Mouse (Mus musculus): ENCODE results near the gene Cd300a.
A peak's percentile ranks its signal among the peaks of the same experiment; 100 is the strongest.

Gene Cd300a

DNA sequence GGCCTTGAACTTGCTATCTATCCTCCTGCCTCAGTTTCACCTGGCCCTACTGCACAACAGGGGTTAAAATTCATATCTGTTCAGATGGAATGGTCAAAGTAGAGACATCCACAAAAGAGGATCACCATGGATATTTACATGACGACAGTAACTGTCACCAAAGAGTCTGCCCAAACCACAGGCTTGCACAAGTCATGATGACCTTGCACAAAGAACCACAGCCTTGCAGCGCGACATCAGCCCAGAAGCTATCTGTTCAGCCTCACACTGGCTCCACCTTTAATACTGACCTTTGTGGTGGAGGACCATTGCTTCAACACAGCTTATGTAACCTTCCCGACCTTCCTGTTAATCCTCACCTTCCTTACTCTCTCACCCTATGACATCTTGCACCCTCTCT, 17.7 kb downstream of the Cd300a start:
- DNase-seq (ENCODE audit: low read depth, low spot score) = no peak

DNA sequence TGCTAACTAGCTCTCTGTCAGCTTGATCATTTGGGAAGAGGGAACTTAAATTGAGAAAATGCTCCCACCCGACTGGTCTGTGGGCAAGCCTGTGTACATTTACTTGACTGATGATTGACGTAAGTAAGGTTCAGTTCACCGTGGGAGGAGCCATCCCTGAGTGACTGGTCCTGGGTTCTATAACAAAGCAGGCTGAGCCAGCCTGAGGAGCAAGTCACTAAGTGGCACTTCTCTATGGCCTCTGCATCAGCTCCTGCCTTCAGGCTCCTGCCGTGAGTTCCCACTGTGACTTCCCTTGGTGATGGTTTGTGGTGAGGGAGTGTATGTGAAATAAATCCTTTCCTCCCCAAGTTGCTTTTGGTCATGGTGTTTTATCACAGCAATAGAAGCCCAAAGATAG, 18.2 kb downstream of the Cd300a start:
- no peak for DNase-seq (ENCODE audit: low read depth, low spot score)

DNA sequence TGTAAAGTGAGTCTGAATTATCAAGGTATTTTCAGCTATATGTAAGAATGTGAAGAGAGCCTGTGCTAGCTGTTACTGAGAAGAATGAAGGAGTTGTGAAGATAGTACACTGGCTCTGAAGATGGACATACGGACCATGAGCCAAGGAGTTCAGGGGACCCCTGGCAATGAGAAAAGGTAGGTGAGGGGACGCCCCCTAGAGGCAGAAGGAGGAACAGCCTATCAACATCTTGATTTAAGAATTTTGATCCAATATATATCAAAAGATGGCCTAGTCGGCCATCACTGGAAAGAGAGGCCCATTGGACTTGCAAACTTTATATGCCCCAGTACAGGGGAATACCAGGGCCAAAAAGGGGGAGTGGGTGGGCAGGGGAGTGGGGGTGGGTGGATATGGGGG, 19.7 kb downstream of the Cd300a start:
- DNase-seq (ENCODE audit: low read depth, low spot score) = peak; percentile 26

DNA sequence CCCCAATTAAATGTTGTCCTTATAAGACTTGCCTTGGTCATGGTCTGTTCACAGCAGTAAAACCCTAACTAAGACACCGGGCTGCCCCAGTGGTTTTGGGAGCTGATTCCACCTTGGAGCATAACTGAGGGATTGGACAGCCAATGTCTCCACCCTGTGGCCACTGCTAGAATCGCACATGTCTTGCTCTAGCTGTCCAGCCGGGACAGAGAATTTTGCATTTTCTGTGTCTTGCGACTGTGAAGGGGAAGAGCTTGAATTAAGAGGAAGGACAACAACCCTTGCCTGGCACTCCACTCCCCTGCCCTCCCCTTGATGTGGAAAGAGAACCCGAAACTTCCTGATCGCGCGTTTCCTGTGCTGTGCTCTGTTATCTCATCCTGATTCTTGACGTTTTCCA, 23.0 kb downstream of the Cd300a start:
- peak; percentile 82 for DNase-seq (ENCODE audit: low read depth, low spot score)

DNA sequence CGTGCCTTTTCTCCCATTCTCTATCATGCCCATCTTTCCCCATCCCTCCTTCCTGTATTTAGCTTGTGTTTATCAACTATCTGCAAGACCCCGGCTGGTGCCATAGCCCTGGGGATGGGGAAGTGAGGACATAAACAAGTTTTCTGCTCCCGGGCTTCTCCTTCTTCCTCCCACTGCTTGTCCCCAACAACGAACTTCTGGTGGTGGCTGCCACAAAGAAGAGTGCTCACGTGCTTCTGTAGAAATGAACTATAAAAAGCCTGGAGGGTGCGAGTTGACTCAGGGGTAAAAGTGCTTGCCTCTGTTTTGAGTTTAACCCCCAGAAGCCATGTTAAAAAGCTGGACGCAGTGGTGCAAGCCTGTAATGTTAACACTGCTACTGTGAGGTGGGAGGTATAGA, 25.1 kb downstream of the Cd300a start:
- DNase-seq (ENCODE audit: low read depth, low spot score) = no peak

DNA sequence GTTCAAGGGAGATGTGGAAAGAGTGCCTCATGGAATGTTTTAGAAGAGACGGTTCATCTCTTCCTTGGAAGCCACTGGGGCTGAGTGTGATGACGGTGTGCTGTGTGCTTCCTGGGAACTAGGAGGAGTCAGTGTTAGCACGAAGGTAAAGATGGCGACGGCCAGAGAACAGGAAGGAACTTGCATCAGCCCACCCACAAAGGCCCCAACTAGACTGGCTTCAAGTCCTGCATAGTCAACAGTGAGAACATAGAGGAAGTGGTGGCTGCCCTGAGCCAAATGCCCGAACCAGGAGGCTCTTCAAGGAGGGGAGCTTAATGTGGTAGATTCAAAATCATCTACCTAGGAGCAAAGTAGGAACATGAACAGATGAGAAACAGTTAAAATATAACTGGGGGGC, 27.3 kb downstream of the Cd300a start:
- no peak for DNase-seq (ENCODE audit: low read depth, low spot score)

DNA sequence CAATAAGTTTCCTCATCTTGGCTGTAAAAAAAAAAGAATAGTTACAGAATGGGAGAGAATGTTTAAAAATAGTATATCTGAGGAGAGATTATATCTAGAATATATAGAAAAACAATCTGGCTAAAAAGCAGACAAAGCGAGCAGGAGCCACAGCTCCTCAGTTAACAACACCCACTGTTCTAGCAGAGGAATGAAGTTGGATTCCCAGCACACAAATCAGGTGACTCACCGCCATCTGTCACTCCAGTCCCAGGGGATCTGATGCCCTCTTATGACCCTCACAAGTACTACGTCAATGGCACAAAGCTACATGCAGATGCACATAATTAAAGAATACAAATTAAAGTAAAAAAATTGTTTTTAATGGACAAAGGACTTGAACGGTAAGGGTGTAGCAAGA, 32.6 kb downstream of the Cd300a start:
- DNase-seq (ENCODE audit: low read depth, low spot score) = no peak

DNA sequence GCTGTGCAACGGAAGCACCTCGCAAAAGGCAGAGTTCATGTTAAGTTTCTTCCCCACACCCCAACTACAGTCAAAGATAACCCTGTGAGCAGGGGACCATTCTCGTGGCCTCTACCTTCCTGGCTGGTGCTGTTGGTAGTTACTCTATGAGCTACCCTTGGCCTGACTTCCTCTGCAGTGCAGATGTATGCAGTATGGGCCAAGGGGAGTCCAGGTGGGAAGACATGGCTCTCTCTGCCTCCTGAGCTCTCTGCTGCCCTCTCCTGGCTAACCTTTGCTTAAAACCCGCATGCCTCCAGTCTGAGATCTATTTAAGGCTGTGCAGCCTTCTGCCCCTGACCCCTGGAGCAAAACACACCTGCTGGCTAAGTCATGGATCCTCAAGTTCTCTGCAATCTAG, 34.1 kb downstream of the Cd300a start:
- peak; percentile 82 for DNase-seq (ENCODE audit: low read depth, low spot score)

DNA sequence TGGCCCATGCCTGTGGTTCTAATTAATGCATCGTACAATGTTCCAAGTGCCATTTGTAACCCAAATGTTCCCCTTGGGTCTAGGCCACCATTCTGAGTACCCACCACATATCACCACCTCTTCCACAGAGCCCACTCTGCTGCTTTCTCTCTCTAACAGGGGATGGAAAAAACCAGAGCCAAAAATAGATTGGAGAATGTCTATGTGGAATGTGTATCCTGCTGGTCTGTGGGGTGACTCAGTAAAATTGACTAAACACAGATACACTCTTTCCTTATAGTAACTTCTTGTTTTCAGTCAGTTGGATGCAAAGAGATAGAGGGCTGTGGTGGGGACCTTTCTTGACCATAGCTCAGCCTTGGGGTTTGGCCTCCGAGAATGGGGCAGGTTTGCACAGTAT, 39.7 kb downstream of the Cd300a start:
- DNase-seq (ENCODE audit: low read depth, low spot score) = no peak

DNA sequence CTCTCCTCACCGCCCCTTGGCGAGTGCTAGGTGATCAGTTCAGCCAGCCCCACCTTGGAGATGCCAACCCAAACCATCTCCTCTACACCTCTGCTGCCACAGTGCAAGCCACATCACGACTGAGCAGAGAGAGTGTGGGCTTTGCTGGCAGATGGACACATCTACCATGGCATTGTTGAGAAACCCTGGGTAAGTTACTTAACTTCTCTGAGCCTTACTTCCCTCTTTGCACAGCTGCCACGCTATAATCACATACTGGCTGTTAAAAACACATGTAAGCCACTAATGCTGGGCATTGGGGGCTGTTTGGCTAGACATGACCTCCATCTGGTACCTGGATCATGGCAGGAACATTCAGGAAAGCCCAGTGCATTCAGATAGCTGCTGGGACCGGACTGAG, 41.2 kb downstream of the Cd300a start:
- no peak for DNase-seq (ENCODE audit: low read depth, low spot score)

DNA sequence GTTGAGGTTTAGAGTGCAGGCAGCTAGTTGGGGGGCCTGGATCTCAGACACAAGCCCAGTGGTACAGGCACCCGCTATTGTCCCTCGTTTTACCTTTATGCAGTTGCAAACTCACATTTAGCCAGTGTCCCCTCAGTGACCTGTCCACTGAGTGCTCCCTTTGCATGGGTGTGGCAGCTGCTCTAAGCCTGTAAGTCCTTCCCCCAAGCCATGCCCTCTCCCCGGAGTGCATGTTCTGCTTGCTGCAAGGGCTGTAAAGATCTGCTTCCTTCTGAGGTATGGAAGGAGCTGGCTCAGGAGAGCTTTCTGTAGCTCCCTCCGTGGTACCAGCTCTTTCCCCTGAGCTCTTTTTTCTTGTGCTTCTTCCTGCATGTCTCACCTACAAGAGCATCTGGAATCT, 43.8 kb downstream of the Cd300a start:
- no peak for DNase-seq (ENCODE audit: low read depth, low spot score)

DNA sequence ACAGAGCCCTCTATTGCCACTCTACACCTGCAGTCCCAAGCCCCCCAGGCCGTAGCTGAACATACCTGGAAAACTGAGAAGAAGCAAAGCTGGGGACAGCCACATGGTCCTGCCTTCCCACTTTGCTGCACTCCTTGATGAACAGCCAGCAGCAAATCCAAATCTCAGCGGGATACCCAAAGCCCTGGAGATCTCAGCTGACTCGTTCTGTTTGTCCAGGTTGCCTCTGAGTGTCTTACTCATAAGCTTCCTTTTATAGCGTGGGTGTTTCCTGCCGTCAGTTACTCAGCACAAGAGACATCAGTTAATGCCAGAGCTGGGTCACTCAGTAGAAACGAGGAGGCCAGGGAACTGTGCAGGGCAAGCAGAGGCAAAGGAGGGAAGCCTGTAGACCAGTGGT, 44.3 kb downstream of the Cd300a start, which contains the start of gene Cd300lb:
Gene Cd300lb (minus strand): TSS at position 243 of the 400 bp plus-strand sequence.
- DNase-seq (ENCODE audit: low read depth, low spot score) = no peak
